Mouse (Mus musculus) small intestine, adult 2 months (tissue): ENCODE measurements around the gene Jhy. TPM values are rescaled to one million over a fixed set of nuclear protein-coding genes. Genes with fewer than 3 reads are reported as not detected.

Experiments used
- H3K27ac ChIP-seq: fragments of 200-500 bp; 2 replicates; pipeline ENCODE4 v1.5.1; 2012; ENCODE audit warnings: low read depth, low read length, control low read depth, inconsistent platforms; ENCODE audit not compliant: insufficient read depth
- H3K27me3 ChIP-seq: fragments of 200-500 bp; 2 replicates; pipeline ENCODE4 v1.6.1; 2012; ENCODE audit warnings: mild to moderate bottlenecking, moderate library complexity, low read length, inconsistent platforms; ENCODE audit not compliant: control insufficient read depth, insufficient read depth
- H3K36me3 ChIP-seq: fragments of 200-500 bp; 2 replicates; pipeline ENCODE4 v1.6.1; 2012; ENCODE audit warnings: mild to moderate bottlenecking, low read length, control low read depth, inconsistent platforms; ENCODE audit not compliant: control insufficient read depth, insufficient read depth
- H3K4me1 ChIP-seq: fragments of 200-500 bp; 2 replicates; pipeline ENCODE4 v1.6.1; 2012; ENCODE audit warnings: low read length, inconsistent platforms, mixed read lengths; ENCODE audit not compliant: control insufficient read depth, insufficient read depth, insufficient read length
- H3K4me3 ChIP-seq: fragments of 200-500 bp; 2 replicates; pipeline ENCODE4 v1.5.1; 2012; ENCODE audit warnings: low read depth, mild to moderate bottlenecking, control low read depth, inconsistent platforms, low read length, moderate library complexity
- CTCF ChIP-seq: fragments of 200-500 bp; IDR thresholded peaks from 2 replicates; pipeline ENCODE4 v1.5.1; 2012; ENCODE audit warnings: low read depth, mild to moderate bottlenecking, control low read depth, inconsistent platforms, low read length, moderate library complexity, mixed read lengths; ENCODE audit not compliant: insufficient replicate concordance, insufficient read length; ENCODE audit errors: extremely low read depth
- POLR2A ChIP-seq: fragments of 200-500 bp; IDR thresholded peaks from 2 replicates; pipeline ENCODE4 v1.6.1; 2012; ENCODE audit warnings: low read depth, mild to moderate bottlenecking, control low read depth, inconsistent platforms, low read length, moderate library complexity
- WGBS: fragments of 180-500 bp; shearing (Covaris S2); methylation state at CpG from one replicate; pipeline ENCODE4 v1.1.7; 2018; 5-methylcytosine and 5-hydroxymethylcytosine counted together
- polyA plus RNA-seq: library from polyadenylated mRNA; depleted of rRNA; stranded (reverse); fragments of >200 nt; gene quantifications from 2 replicates; pipeline ENCODE4 v1.2.3, GENCODE M21; 2012

Gene Jhy
- polyA plus RNA-seq, 1 experiment = 0.04 TPM

DNA sequence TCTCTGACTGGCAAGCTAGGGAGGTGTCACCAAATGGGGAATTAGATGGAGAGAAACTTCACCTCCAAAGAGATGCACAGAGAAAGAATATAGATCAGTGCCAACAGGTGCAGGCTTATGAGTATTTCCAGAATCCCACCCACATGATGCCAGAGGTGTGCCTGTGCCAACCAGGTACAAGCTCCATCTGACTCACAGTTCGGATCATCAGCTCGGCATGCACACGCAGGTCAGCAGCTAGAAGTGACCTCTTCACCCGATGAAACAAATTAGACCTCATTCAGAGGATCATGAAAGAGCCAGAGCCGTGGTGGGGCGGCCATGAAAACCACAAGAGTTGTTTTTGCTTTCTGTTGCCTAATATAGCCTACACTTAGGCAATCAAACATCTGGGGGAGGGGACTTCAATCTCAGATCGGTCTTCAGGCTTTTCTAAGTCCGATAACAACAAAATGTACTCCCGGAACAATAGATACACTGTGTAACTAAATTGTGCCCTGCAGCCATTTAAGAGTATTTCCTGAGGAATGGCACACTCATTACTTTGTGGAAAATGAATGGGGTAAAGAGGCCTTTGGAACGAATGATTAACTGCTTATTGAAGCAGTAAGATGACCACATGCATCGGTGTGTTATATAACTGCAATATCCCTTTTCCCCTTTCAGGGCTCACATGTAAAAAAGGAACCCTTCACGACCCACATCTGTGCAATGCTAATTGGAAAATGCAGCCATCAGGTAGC lies 45.9 kb downstream of the Jhy start:
- no peak overlapping the region for H3K4me3 ChIP-seq
- no peaks in the 10 kb centered on the region for H3K36me3 ChIP-seq
- no peak overlapping the region for H3K27ac ChIP-seq
- 59% methylated on average over 12 of the region's 12 CpGs for WGBS
- H3K27me3 ChIP-seq = no peaks in the 10 kb centered on the region; the same call in 1 of the 2 replicates
- no peaks in the 10 kb centered on the region for H3K4me1 ChIP-seq
- TF ChIP-seq CTCF = no peak
- no peak for TF ChIP-seq POLR2A

GRCm38 (mm10) chr9:40908915-40909314 lies 55.0 kb downstream of the Jhy start:
- H3K36me3 ChIP-seq = no peaks in the 10 kb centered on the region
- no peaks in the 10 kb centered on the region for H3K4me1 ChIP-seq
- H3K27ac ChIP-seq = no peak overlapping the region
- WGBS = 78% methylated on average over 7 of the region's 7 CpGs
- H3K27me3 ChIP-seq = no peaks in the 10 kb centered on the region
- TF ChIP-seq POLR2A = no peak
- TF ChIP-seq CTCF = no peak
- no peak overlapping the region for H3K4me3 ChIP-seq

GRCm38 (mm10) chr9:40908411-40908810 lies 55.5 kb downstream of the Jhy start:
- TF ChIP-seq CTCF (no peak), POLR2A (no peak)
- no peak overlapping the region for H3K4me3 ChIP-seq
- no peak overlapping the region for H3K27ac ChIP-seq
- H3K27me3 ChIP-seq = no peaks in the 10 kb centered on the region
- H3K36me3 ChIP-seq = no peaks in the 10 kb centered on the region
- WGBS = 83% methylated on average over 8 of the region's 8 CpGs
- H3K4me1 ChIP-seq = no peaks in the 10 kb centered on the region

GRCm38 (mm10) chr9:40907413-40907812 lies 56.5 kb downstream of the Jhy start:
- no peak for TF ChIP-seq POLR2A
- no peak for TF ChIP-seq CTCF
- no peak overlapping the region for H3K27ac ChIP-seq
- H3K4me3 ChIP-seq = no peak overlapping the region
- no peaks in the 10 kb centered on the region for H3K4me1 ChIP-seq
- no peaks in the 10 kb centered on the region for H3K36me3 ChIP-seq
- H3K27me3 ChIP-seq = no peaks in the 10 kb centered on the region
- 57% methylated on average over 8 of the region's 8 CpGs for WGBS

DNA sequence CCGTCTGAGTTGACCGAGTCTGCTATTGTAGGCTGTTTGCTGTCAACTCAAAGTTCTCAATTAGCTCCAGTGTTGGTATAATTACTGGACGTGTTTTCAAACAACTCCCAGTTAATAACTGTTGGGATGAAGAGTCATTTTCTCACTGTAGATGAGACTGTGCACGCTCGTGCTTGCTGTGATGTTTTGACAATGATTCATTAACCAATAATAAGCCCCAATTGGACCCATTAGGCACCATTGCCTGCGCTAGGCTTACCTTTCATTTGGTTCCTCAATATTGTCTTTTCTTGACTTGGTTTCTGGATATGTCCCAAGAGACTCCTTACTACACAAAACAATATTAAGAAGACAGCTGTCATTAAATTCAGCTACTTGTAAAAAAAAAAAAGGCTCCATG lies 71.5 kb downstream of the Jhy start:
- 0 out of 2 replicates have a peak, but pooled peaks cover 2% of the 10 kb centered on the region for H3K27me3 ChIP-seq
- no peaks in the 10 kb centered on the region for H3K4me1 ChIP-seq
- H3K4me3 ChIP-seq = no peak overlapping the region
- no peaks in the 10 kb centered on the region for H3K36me3 ChIP-seq
- 81% methylated on average over 6 of the region's 6 CpGs for WGBS
- TF ChIP-seq POLR2A (no peak), CTCF (no peak)
- no peak overlapping the region for H3K27ac ChIP-seq

GRCm38 (mm10) chr9:40889389-40889788 lies 74.5 kb downstream of the Jhy start:
- no peaks in the 10 kb centered on the region for H3K4me1 ChIP-seq
- no peak overlapping the region for H3K27ac ChIP-seq
- H3K36me3 ChIP-seq = no peaks in the 10 kb centered on the region
- 0 out of 2 replicates have a peak, but pooled peaks cover 5% of the 10 kb centered on the region for H3K27me3 ChIP-seq
- H3K4me3 ChIP-seq = no peak overlapping the region
- TF ChIP-seq CTCF (no peak), POLR2A (no peak)
- WGBS = 59% methylated on average over 12 of the region's 12 CpGs

- H3K27me3 ChIP-seq = peaks cover 5% of the 10 kb centered on the region; the same call in 1 of the 2 replicates
- H3K36me3 ChIP-seq = no peaks in the 10 kb centered on the region
- no peak for TF ChIP-seq CTCF
- no peak for TF ChIP-seq POLR2A
- WGBS = 55% methylated on average over 10 of the region's 10 CpGs
- no peak overlapping the region for H3K4me3 ChIP-seq
- no peak overlapping the region for H3K27ac ChIP-seq
- H3K4me1 ChIP-seq = no peaks in the 10 kb centered on the region
Observed at GRCm38 (mm10) chr9:40885669-40886068, 78.2 kb downstream of the Jhy start.
